Mouse (Mus musculus): Measurements from ENCODE around the gene Nupl2. TPM values are rescaled to one million over a fixed set of nuclear protein-coding genes. Genes with fewer than 3 reads are reported as not detected.
A peak's percentile ranks its signal among the peaks of the same experiment; 100 is the strongest.

Nupl2 gene
- polyA plus RNA-seq, 1 experiment from 2014 or later, result 21.0 TPM

GRCm38 (mm10) chr5:24152199-24152598, 12.6 kb upstream of the Nupl2 start:
- no peak overlapping the region for H3K27ac ChIP-seq (ENCODE audit: low read depth)
- peaks cover 30% of the 10 kb centered on the region for H3K36me3 ChIP-seq (ENCODE audit: insufficient read depth)
- no peaks in the 10 kb centered on the region for H3K4me1 ChIP-seq (ENCODE audit: insufficient read depth)
- H3K27me3 ChIP-seq (ENCODE audit: insufficient read depth, low read length), result no peaks in the 10 kb centered on the region
- DNase-seq (no peak), ATAC-seq (ENCODE audit: insufficient read depth) (no peak)
- H3K4me3 ChIP-seq (ENCODE audit: low read depth, low read length), result no peak overlapping the region
- no peak overlapping the region for H3K4me2 ChIP-seq
- no peak overlapping the region for H3K9ac ChIP-seq
- no peaks in the 10 kb centered on the region for H3K9me3 ChIP-seq (ENCODE audit: low read depth, low read length)
- TF ChIP-seq CTCF (IDR thresholded peaks at IDR 0.05; ENCODE audit: low read depth), result no peak

GRCm38 (mm10) chr5:24156774-24157173, 8.0 kb upstream of the Nupl2 start:
- no peaks in the 10 kb centered on the region for H3K9me3 ChIP-seq (ENCODE audit: low read depth, low read length)
- H3K4me3 ChIP-seq (ENCODE audit: low read depth, low read length), result no peak overlapping the region
- ATAC-seq (ENCODE audit: insufficient read depth) (no peak), DNase-seq (no peak)
- WGBS, result 89% methylated on average over 6 of the region's 6 CpGs
- no peaks in the 10 kb centered on the region for H3K4me1 ChIP-seq (ENCODE audit: insufficient read depth)
- TF ChIP-seq CTCF (IDR thresholded peaks at IDR 0.05; ENCODE audit: low read depth), result no peak
- no peak overlapping the region for H3K9ac ChIP-seq
- H3K27ac ChIP-seq (ENCODE audit: low read depth), result no peak overlapping the region
- peaks cover 20% of the 10 kb centered on the region for H3K36me3 ChIP-seq (ENCODE audit: insufficient read depth)
- no peaks in the 10 kb centered on the region for H3K27me3 ChIP-seq (ENCODE audit: insufficient read depth, low read length)
- H3K4me2 ChIP-seq, result no peak overlapping the region

GRCm38 (mm10) chr5:24167263-24167662, 2.5 kb downstream of the Nupl2 start:
- 42% methylated on average over 5 of the region's 5 CpGs for WGBS
- Histone ChIP-seq H3K4me1 (ENCODE audit: insufficient read depth) (0 out of 2 replicates have a peak, but pooled peaks cover 3% of the 10 kb centered on the region), H3K27me3 (ENCODE audit: insufficient read depth, low read length) (no peaks in the 10 kb centered on the region), H3K27ac (ENCODE audit: low read depth) (no peak overlapping the region), H3K36me3 (ENCODE audit: insufficient read depth) (peaks cover 22% of the 10 kb centered on the region), H3K9ac (no peak overlapping the region), H3K4me3 (ENCODE audit: low read depth, low read length) (no peak overlapping the region), H3K9me3 (ENCODE audit: low read depth, low read length) (no peaks in the 10 kb centered on the region), H3K4me2 (no peak overlapping the region)
- peak; percentile 29 for TF ChIP-seq CTCF (IDR thresholded peaks at IDR 0.05; ENCODE audit: low read depth)
- DNase-seq (peak; percentile 26), ATAC-seq (ENCODE audit: insufficient read depth) (no peak)

- 88% methylated on average over 6 of the region's 6 CpGs for WGBS
- H3K36me3 ChIP-seq (ENCODE audit: insufficient read depth), result peaks cover 30% of the 10 kb centered on the region
- DNase-seq (no peak), ATAC-seq (ENCODE audit: insufficient read depth) (no peak)
- H3K9ac ChIP-seq, result no peak overlapping the region
- H3K4me2 ChIP-seq, result no peak overlapping the region
- H3K4me1 ChIP-seq (ENCODE audit: insufficient read depth), result 0 out of 2 replicates have a peak, but pooled peaks cover 3% of the 10 kb centered on the region
- no peak overlapping the region for H3K27ac ChIP-seq (ENCODE audit: low read depth)
- H3K9me3 ChIP-seq (ENCODE audit: low read depth, low read length), result no peaks in the 10 kb centered on the region
- TF ChIP-seq CTCF (IDR thresholded peaks at IDR 0.05; ENCODE audit: low read depth), result no peak
- no peaks in the 10 kb centered on the region for H3K27me3 ChIP-seq (ENCODE audit: insufficient read depth, low read length)
- H3K4me3 ChIP-seq (ENCODE audit: low read depth, low read length), result no peak overlapping the region
Observed at GRCm38 (mm10) chr5:24169881-24170280, 5.1 kb downstream of the Nupl2 start.

GRCm38 (mm10) chr5:24172092-24172491, 7.3 kb downstream of the Nupl2 start:
- Histone ChIP-seq H3K9me3 (ENCODE audit: low read depth, low read length) (no peaks in the 10 kb centered on the region), H3K4me3 (ENCODE audit: low read depth, low read length) (no peak overlapping the region)

GRCm38 (mm10) chr5:24181514-24182295, 16.9 kb downstream of the Nupl2 start:
- no peak for TF ChIP-seq CTCF (IDR thresholded peaks at IDR 0.05; ENCODE audit: low read depth)
- H3K4me3 ChIP-seq (ENCODE audit: low read depth, low read length), result no peak overlapping the region
- no peak overlapping the region for H3K27ac ChIP-seq (ENCODE audit: low read depth)
- DNase-seq (no peak), ATAC-seq (ENCODE audit: insufficient read depth) (no peak)
- H3K36me3 ChIP-seq (ENCODE audit: insufficient read depth), result peaks cover 35% of the 10 kb centered on the region
- H3K4me1 ChIP-seq (ENCODE audit: insufficient read depth), result no peaks in the 10 kb centered on the region
- no peak overlapping the region for H3K4me2 ChIP-seq
- WGBS, result 93% methylated on average over 16 of the region's 16 CpGs
- no peaks in the 10 kb centered on the region for H3K9me3 ChIP-seq (ENCODE audit: low read depth, low read length)
- H3K27me3 ChIP-seq (ENCODE audit: insufficient read depth, low read length), result no peaks in the 10 kb centered on the region
- H3K9ac ChIP-seq, result no peak overlapping the region

More at GRCm38 (mm10) chr5:24172092-24172491, 7.3 kb downstream of the Nupl2 start:
- Histone ChIP-seq H3K27ac (ENCODE audit: low read depth) (no peak overlapping the region), H3K4me1 (ENCODE audit: insufficient read depth) (no peaks in the 10 kb centered on the region), H3K4me2 (no peak overlapping the region), H3K27me3 (ENCODE audit: insufficient read depth, low read length) (no peaks in the 10 kb centered on the region), H3K36me3 (ENCODE audit: insufficient read depth) (peaks cover 33% of the 10 kb centered on the region), H3K9ac (no peak overlapping the region)
- no peak for DNase-seq
- ATAC-seq (ENCODE audit: insufficient read depth), result no peak
- TF ChIP-seq CTCF (IDR thresholded peaks at IDR 0.05; ENCODE audit: low read depth), result no peak

GRCm38 (mm10) chr5:24182296-24182734, 17.6 kb downstream of the Nupl2 start:
- no peak overlapping the region for H3K9ac ChIP-seq
- no peaks in the 10 kb centered on the region for H3K9me3 ChIP-seq (ENCODE audit: low read depth, low read length)
- H3K36me3 ChIP-seq (ENCODE audit: insufficient read depth), result peaks cover 35% of the 10 kb centered on the region
- 93% methylated on average over 9 of the region's 9 CpGs for WGBS
- H3K4me1 ChIP-seq (ENCODE audit: insufficient read depth), result no peaks in the 10 kb centered on the region
- no peak overlapping the region for H3K4me3 ChIP-seq (ENCODE audit: low read depth, low read length)
- no peak for DNase-seq
- no peak for ATAC-seq (ENCODE audit: insufficient read depth)
- no peaks in the 10 kb centered on the region for H3K27me3 ChIP-seq (ENCODE audit: insufficient read depth, low read length)
- TF ChIP-seq CTCF (IDR thresholded peaks at IDR 0.05; ENCODE audit: low read depth), result no peak
- no peak overlapping the region for H3K27ac ChIP-seq (ENCODE audit: low read depth)
- no peak overlapping the region for H3K4me2 ChIP-seq

Measured in lung, embryonic 14.5 days (tissue).